Mouse (Mus musculus) bone marrow macrophage, adult 2 months (primary cell): ENCODE results near the gene Itgal. TPM values are rescaled to one million over a fixed set of nuclear protein-coding genes. Genes with fewer than 3 reads are reported as not detected.

Experiments
- H3K27ac ChIP-seq: 2 replicates; pipeline ENCODE4 v1.5.1; 2012; ENCODE audit warnings: low read depth, low read length; ENCODE audit not compliant: insufficient read depth
- H3K4me1 ChIP-seq: 2 replicates; pipeline ENCODE4 v1.6.1; 2012; ENCODE audit warnings: low read length; ENCODE audit not compliant: control insufficient read depth, insufficient read depth
- H3K4me3 ChIP-seq: 2 replicates; pipeline ENCODE4 v1.5.1; 2012; ENCODE audit warnings: mild to moderate bottlenecking, low read length, moderate library complexity; ENCODE audit not compliant: insufficient read depth
- CTCF ChIP-seq: IDR thresholded peaks from 2 replicates; pipeline ENCODE4 v1.5.1; 2012; ENCODE audit warnings: low read depth, mild to moderate bottlenecking, low read length, moderate library complexity
- POLR2A ChIP-seq: IDR thresholded peaks from 2 replicates; pipeline ENCODE4 v1.6.1; 2012; ENCODE audit warnings: mild to moderate bottlenecking, low read depth, low read length, borderline replicate concordance
- polyA plus RNA-seq: library from polyadenylated mRNA; stranded (reverse); fragments of >200 nt; gene quantifications from 2 replicates; pipeline ENCODE4 v1.2.4, GENCODE M21; 2012; ENCODE audit not compliant: missing spikeins, insufficient read depth, insufficient read length

Gene Itgal
- polyA plus RNA-seq, 1 experiment = 49.7 TPM

GRCm38 (mm10) chr7:127260309-127261111 is 35.5 kb upstream of the Itgal start, which contains the start of gene Dctpp1:
Gene Dctpp1, minus strand, starts transcription at chr7:127260709.
- peak; percentile 71 for TF ChIP-seq CTCF
- peak; percentile 65; the same call in 1 of the 2 replicates for TF ChIP-seq POLR2A
- no peak within 1 kb of the TSS for H3K27ac ChIP-seq
- H3K4me1 ChIP-seq = peaks cover 16% of the 10 kb centered on the region
- H3K4me3 ChIP-seq = peak within 1 kb of the TSS; percentile 93

GRCm38 (mm10) chr7:127262218-127262961 is 33.7 kb upstream of the Itgal start:
- peaks cover 14% of the 10 kb centered on the region for H3K4me1 ChIP-seq

DNA sequence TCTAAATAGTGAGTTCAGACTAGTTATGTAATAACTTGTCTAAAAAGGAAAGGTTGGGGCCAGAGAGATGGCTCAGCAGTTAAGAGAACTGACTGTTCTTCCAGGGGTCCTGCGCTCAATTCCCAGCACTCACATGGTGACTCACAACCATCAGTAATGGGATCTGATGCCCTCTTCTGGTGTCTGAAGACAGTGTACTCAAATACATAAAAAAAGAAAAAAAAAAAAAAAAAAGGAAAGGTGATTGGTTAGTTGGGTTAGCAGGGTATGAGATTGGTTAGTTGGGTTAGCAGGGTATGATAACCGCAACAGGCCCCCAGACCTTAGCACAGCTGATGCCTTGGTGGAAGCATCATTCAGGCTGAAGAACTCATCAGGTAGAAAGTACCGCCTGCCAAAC is 32.5 kb upstream of the Itgal start:
- no peak for TF ChIP-seq CTCF
- no peak for TF ChIP-seq POLR2A
- Histone ChIP-seq H3K4me3 (no peak overlapping the region), H3K4me1 (peaks cover 14% of the 10 kb centered on the region), H3K27ac (no peak overlapping the region)

More at GRCm38 (mm10) chr7:127262218-127262961, 33.7 kb upstream of the Itgal start:
- Histone ChIP-seq H3K4me3 (no peak overlapping the region), H3K27ac (no peak overlapping the region)
- TF ChIP-seq CTCF (no peak), POLR2A (no peak)

- peak overlapping the region; percentile 79 for H3K27ac ChIP-seq
- no peak overlapping the region for H3K4me3 ChIP-seq
- peaks cover 40% of the 10 kb centered on the region for H3K4me1 ChIP-seq
- TF ChIP-seq CTCF (no peak), POLR2A (no peak)
Observed at GRCm38 (mm10) chr7:127270256-127270655, 25.8 kb upstream of the Itgal start.

- TF ChIP-seq POLR2A (no peak), CTCF (no peak)
- H3K4me1 ChIP-seq = peaks cover 38% of the 10 kb centered on the region
- no peak overlapping the region for H3K4me3 ChIP-seq
- H3K27ac ChIP-seq = peak overlapping the region; percentile 69
Observed at GRCm38 (mm10) chr7:127270666-127271065, 25.4 kb upstream of the Itgal start.

DNA sequence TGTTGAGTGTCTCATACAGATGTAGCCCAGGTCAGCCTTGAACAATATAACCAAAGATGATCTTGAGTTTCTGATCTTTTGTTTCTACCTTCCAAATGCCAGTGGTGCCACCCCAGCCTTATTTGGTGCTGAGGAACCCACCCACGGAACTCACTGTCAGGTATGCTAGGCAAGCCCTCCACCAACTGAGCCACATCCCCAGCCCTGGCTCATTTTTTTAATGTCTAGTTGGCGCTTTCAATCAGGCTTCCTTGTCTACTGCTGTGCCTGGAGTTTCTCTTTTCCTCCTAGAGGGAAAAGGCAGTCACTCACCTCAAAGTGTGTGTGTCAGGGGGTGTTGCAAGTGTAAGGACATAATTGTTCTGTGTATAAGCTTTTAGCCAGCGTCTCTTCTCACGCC is 25.0 kb upstream of the Itgal start:
- peaks cover 38% of the 10 kb centered on the region for H3K4me1 ChIP-seq
- TF ChIP-seq CTCF (no peak), POLR2A (no peak)
- H3K27ac ChIP-seq = peak overlapping the region; percentile 69
- no peak overlapping the region for H3K4me3 ChIP-seq

GRCm38 (mm10) chr7:127272566-127272965 is 23.5 kb upstream of the Itgal start:
- Histone ChIP-seq H3K4me3 (peak overlapping the region; percentile 77), H3K27ac (no peak overlapping the region), H3K4me1 (peaks cover 38% of the 10 kb centered on the region)
- no peak for TF ChIP-seq POLR2A
- no peak for TF ChIP-seq CTCF

DNA sequence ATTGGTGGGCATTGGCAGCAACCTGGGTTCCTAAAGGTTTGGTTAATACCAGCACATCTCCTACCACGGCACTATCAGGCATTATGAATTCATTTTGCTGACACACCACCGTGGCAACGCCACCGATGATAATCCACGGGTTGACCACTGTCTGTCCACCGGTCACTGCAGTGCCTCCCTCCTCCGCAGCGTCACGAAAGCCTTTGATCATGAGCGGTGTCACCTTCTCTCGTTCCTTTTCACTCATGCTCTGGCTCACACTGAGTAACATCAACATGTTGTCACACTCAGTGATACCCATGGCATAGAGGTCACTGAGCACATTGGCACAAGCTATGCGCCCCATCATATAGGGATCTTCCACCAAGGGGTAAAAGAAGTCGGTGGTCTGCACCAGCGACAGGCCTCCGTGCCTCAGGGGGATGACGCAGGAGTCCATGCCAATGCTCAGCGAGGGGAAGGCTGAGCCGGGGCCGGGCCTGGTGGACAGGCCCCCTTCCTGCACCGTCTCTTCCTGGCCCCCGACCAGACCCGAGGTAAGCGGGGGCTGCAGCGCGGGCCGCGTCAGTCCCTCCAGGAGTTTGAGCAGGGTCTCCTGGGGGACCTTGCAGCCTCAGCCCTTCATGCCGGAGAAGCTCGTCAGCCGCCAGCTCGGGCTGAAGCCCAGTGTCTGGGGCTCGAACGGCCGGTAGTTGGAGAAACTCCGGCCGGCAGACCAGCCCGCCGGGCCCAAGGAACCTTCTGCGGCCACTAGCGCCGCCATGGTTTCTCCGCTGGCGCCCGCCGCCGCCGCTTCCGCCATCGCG is 22.7 kb upstream of the Itgal start:
- Histone ChIP-seq H3K4me1 (peaks cover 38% of the 10 kb centered on the region), H3K4me3 (peak overlapping the region; percentile 77), H3K27ac (peak overlapping the region; percentile 67)
- no peak for TF ChIP-seq POLR2A
- no peak for TF ChIP-seq CTCF
